Mouse (Mus musculus): ENCODE measurements around the gene Gtf3c5. TPM values are rescaled to one million over a fixed set of nuclear protein-coding genes. Genes with fewer than 3 reads are reported as not detected.

Gene Gtf3c5
- polyA plus RNA-seq, 1 experiment from 2014 or later: 40.7 TPM

- WGBS: 74% methylated on average over 11 of the region's 11 CpGs
- Histone ChIP-seq H3K36me3 (ENCODE audit: poor library complexity, severe bottlenecking) (peaks cover 5% of the 10 kb centered on the region; the same call in 1 of the 2 replicates), H3K27me3 (no peaks in the 10 kb centered on the region; the same call in 1 of the 2 replicates), H3K4me2 (no peak overlapping the region), H3K9me3 (replicated peaks) (no peaks in the 10 kb centered on the region), H3K4me1 (peaks cover 89% of the 10 kb centered on the region), H3K9ac (peak overlapping the region; percentile 26; the same call in 1 of the 2 replicates), H3K4me3 (no peak overlapping the region), H3K27ac (peak overlapping the region; percentile 31; the same call in 1 of the 2 replicates)
- ATAC-seq: no peak
These were observed 46.6 kb downstream of the Gtf3c5 start for GRCm38 (mm10) chr2:28536766-28537633.

DNA sequence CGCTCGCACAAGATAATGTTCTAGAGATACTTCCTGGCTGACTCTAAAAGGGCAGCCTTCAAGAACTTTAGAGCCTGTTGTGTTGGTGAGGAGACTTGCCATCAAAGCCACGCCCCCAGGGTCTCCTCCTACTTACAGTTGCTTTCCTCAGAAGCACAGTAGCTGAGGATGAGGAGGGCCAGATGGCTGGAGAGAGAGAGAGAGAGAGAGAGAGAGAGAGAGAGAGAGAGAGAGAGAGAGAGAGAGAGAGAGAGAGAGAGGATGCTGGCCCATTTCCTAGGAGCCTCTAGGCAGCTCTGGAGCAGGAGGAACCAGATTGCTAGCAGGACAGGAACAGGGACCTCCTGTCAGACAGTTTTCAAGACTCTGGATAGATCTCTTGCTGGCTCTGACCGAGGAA, 47.4 kb downstream of the Gtf3c5 start:
- Histone ChIP-seq H3K9me3 (replicated peaks) (no peaks in the 10 kb centered on the region), H3K4me2 (peak overlapping the region; percentile 88), H3K36me3 (ENCODE audit: poor library complexity, severe bottlenecking) (no peaks in the 10 kb centered on the region), H3K4me1 (peaks cover 97% of the 10 kb centered on the region), H3K27ac (peak overlapping the region; percentile 76), H3K9ac (peak overlapping the region; percentile 77), H3K27me3 (no peaks in the 10 kb centered on the region; the same call in 1 of the 2 replicates), H3K4me3 (no peak overlapping the region)
- ATAC-seq: no peak
- 79% methylated on average over 4 of the region's 4 CpGs for WGBS

- no peak for ATAC-seq
- Histone ChIP-seq H3K9ac (peak overlapping the region; percentile 77), H3K4me3 (0 out of 2 replicates have a peak overlapping the region, but pooled peaks have one; percentile 2), H3K27ac (peak overlapping the region; percentile 76), H3K27me3 (no peaks in the 10 kb centered on the region; the same call in 1 of the 2 replicates), H3K4me2 (peak overlapping the region; percentile 88), H3K9me3 (replicated peaks) (no peaks in the 10 kb centered on the region), H3K36me3 (ENCODE audit: poor library complexity, severe bottlenecking) (no peaks in the 10 kb centered on the region), H3K4me1 (peaks cover 97% of the 10 kb centered on the region)
- 12% methylated on average over 7 of the region's 7 CpGs for WGBS
These were observed 47.9 kb downstream of the Gtf3c5 start for GRCm38 (mm10) chr2:28535650-28536049.

DNA sequence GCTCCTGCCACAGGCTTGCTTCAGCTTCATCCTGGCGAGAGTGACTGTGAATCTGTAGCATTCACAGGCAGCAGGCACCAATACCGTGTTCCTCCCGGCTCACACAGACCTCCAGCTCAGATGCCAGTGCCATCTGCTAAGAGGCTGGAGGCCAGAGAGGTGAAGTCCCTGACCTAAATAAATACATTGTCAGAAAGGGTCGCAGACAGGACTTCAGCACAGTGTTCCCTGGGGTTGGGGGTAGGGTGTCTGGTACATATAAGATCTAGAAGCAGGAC, 48.3 kb downstream of the Gtf3c5 start:
- no peak for ATAC-seq
- Histone ChIP-seq H3K4me1 (peaks cover 97% of the 10 kb centered on the region), H3K27ac (peak overlapping the region; percentile 76), H3K4me3 (peak overlapping the region; percentile 9; the same call in 1 of the 2 replicates), H3K4me2 (peak overlapping the region; percentile 88), H3K9me3 (replicated peaks) (no peaks in the 10 kb centered on the region), H3K27me3 (no peaks in the 10 kb centered on the region; the same call in 1 of the 2 replicates), H3K9ac (peak overlapping the region; percentile 77), H3K36me3 (ENCODE audit: poor library complexity, severe bottlenecking) (no peaks in the 10 kb centered on the region)
- 51% methylated on average over 4 of the region's 4 CpGs for WGBS

- H3K36me3 ChIP-seq (ENCODE audit: poor library complexity, severe bottlenecking): no peaks in the 10 kb centered on the region
- H3K4me1 ChIP-seq: peaks cover 97% of the 10 kb centered on the region
- H3K9ac ChIP-seq: peak overlapping the region; percentile 77
- H3K27me3 ChIP-seq: no peaks in the 10 kb centered on the region; the same call in 1 of the 2 replicates
- H3K4me3 ChIP-seq: peak overlapping the region; percentile 56
- peak overlapping the region; percentile 88 for H3K4me2 ChIP-seq
- ATAC-seq: 0 out of 2 replicates have a peak, but pooled peaks have one; percentile 11
- 32% methylated on average over 11 of the region's 11 CpGs for WGBS
- H3K9me3 ChIP-seq (replicated peaks): no peaks in the 10 kb centered on the region
- peak overlapping the region; percentile 76 for H3K27ac ChIP-seq
These were observed 48.9 kb downstream of the Gtf3c5 start for GRCm38 (mm10) chr2:28534436-28535262.

DNA sequence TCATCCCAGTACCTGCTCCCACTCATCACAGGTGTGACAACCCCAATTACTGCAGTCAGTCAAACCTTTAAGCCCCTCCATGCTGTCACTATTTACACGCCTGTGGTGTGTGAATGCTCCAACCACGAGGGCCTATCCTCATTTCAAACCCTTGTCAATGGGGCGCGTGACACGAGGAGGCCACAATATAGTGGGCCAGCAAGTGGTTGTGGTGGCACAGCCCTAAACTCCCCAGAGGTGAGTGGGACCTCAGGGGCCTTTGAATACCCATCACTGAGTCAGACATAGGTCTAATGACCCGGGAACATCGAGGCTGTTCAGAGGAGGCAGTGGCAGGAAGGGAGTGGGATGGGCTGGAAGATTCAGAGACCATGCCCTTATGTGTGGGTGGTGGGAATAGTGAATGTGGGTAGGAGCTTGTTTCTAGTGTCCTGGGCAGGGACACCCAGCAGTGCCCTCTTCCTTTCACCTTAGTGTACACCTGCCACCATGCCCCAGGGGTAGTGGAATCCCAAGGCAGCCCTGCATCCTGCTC, 49.6 kb downstream of the Gtf3c5 start:
- Histone ChIP-seq H3K36me3 (ENCODE audit: poor library complexity, severe bottlenecking) (no peaks in the 10 kb centered on the region), H3K9me3 (replicated peaks) (no peaks in the 10 kb centered on the region), H3K4me3 (peak overlapping the region; percentile 56), H3K27ac (peak overlapping the region; percentile 76), H3K9ac (peak overlapping the region; percentile 77), H3K4me2 (peak overlapping the region; percentile 88), H3K4me1 (peaks cover 95% of the 10 kb centered on the region), H3K27me3 (no peaks in the 10 kb centered on the region; the same call in 1 of the 2 replicates)
- no peak for ATAC-seq
- 65% methylated on average over 7 of the region's 7 CpGs for WGBS

DNA sequence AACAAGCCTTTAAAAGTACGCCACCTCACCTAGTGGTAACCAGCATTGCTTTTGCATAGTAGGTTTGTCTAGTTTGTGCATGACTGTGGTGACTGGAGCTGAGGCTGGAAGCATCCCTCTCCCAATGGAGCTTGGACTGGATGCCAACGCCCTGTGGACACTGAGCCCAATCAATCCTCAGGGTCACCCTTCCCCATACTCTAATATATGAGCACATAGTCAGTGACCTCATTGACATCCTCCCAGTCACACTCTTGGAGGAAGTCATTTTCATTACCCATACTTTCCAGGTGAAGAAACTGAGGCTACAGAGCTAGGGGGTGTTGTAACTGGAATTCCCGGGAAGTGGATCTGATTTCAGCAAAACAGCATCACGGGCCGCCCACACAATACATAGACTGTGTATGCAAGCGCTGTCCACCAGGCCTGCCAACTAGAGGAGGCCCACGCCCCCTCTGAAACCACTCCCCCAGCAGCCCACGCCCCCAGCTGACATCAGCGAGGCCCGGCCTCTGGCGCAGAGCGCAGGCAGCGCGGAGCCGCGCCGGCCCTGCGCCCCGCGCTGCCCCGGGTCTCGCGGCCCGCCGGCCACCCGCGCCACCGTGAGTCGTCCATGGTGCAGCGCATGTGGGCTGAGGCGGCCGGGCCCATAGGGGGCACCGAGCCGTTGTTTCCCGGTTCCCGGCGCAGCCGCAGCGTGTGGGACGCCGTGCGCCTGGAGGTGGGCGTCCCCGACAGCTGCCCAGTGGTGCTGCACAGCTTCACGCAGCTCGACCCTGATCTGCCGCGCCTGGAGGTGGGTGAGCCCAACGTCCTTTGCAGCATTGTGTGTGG, 50.4 kb downstream of the Gtf3c5 start:
- no peaks in the 10 kb centered on the region for H3K9me3 ChIP-seq (replicated peaks)
- H3K27me3 ChIP-seq: no peaks in the 10 kb centered on the region; the same call in 1 of the 2 replicates
- peak overlapping the region; percentile 77 for H3K9ac ChIP-seq
- H3K27ac ChIP-seq: peak overlapping the region; percentile 76
- H3K4me3 ChIP-seq: peak overlapping the region; percentile 56
- WGBS: 4% methylated on average over 49 of the region's 49 CpGs
- H3K4me2 ChIP-seq: peak overlapping the region; percentile 88
- peaks cover 92% of the 10 kb centered on the region for H3K4me1 ChIP-seq
- H3K36me3 ChIP-seq (ENCODE audit: poor library complexity, severe bottlenecking): no peaks in the 10 kb centered on the region
- ATAC-seq: peak; percentile 92

- Histone ChIP-seq H3K9ac (peak overlapping the region; percentile 26; the same call in 1 of the 2 replicates), H3K27ac (no peak overlapping the region; the same call in 1 of the 2 replicates), H3K36me3 (ENCODE audit: poor library complexity, severe bottlenecking) (no peaks in the 10 kb centered on the region), H3K4me3 (no peak overlapping the region), H3K4me1 (peaks cover 87% of the 10 kb centered on the region), H3K4me2 (no peak overlapping the region), H3K27me3 (no peaks in the 10 kb centered on the region; the same call in 1 of the 2 replicates), H3K9me3 (replicated peaks) (no peaks in the 10 kb centered on the region)
- 61% methylated on average over 7 of the region's 7 CpGs for WGBS
- no peak for ATAC-seq
These were observed 53.2 kb downstream of the Gtf3c5 start for GRCm38 (mm10) chr2:28530311-28530710.

- Histone ChIP-seq H3K4me2 (no peak overlapping the region), H3K36me3 (ENCODE audit: poor library complexity, severe bottlenecking) (no peaks in the 10 kb centered on the region), H3K9ac (no peak overlapping the region), H3K4me3 (no peak overlapping the region), H3K4me1 (peaks cover 87% of the 10 kb centered on the region), H3K9me3 (replicated peaks) (no peaks in the 10 kb centered on the region), H3K27ac (peak overlapping the region; percentile 20), H3K27me3 (no peaks in the 10 kb centered on the region; the same call in 1 of the 2 replicates)
- WGBS: 75% methylated on average over 4 of the region's 4 CpGs
- ATAC-seq: no peak
These were observed 53.7 kb downstream of the Gtf3c5 start for GRCm38 (mm10) chr2:28529856-28530255.

- no peak overlapping the region; the same call in 1 of the 2 replicates for H3K9ac ChIP-seq
These were observed 55.2 kb downstream of the Gtf3c5 start for GRCm38 (mm10) chr2:28528354-28528730.

More at GRCm38 (mm10) chr2:28528354-28528730, 55.2 kb downstream of the Gtf3c5 start:
- Histone ChIP-seq H3K4me2 (no peak overlapping the region), H3K9me3 (replicated peaks) (no peaks in the 10 kb centered on the region), H3K27ac (no peak overlapping the region), H3K4me1 (peaks cover 87% of the 10 kb centered on the region), H3K36me3 (ENCODE audit: poor library complexity, severe bottlenecking) (no peaks in the 10 kb centered on the region), H3K4me3 (no peak overlapping the region), H3K27me3 (no peaks in the 10 kb centered on the region)
- no peak for ATAC-seq
- WGBS: 94% methylated on average over 7 of the region's 7 CpGs
